Mouse (Mus musculus) cortical plate, adult 2 months (tissue): ENCODE results near the gene Fadd.

Experiments used
- CTCF ChIP-seq: fragments of 200-500 bp; IDR thresholded peaks from 2 replicates; pipeline ENCODE4 v1.5.1; 2011; ENCODE audit warnings: mild to moderate bottlenecking, control low read depth, low read length; ENCODE audit not compliant: insufficient read depth; ENCODE audit errors: extremely low read depth
- POLR2A ChIP-seq: fragments of 200-500 bp; IDR thresholded peaks from 2 replicates; pipeline ENCODE4 v1.6.1; 2011; ENCODE audit warnings: mild to moderate bottlenecking, low read length, control low read depth; ENCODE audit not compliant: insufficient read depth; ENCODE audit errors: extremely low read depth

DNA sequence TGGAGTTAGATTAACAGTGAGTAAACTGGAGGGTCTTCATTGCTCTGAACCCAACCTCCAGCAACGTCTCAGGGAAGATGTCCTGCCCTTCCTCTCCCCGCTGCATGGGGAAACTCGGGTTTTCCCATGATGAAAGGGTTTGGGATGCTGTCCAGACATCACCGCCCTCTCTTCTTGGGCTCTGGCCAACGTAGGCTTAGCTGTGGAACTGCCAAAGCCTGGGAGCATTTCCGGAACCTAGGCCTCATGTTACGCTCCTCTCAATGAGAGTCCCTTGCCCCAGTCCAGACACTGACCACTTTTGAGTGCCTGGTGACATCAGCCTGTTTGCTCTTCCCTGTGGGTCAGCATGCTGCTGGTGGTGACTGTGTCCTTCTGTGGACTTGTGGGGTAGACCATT is 12.8 kb downstream of the Fadd start:
- TF ChIP-seq POLR2A = no peak
- no peak for TF ChIP-seq CTCF
